Mouse (Mus musculus) forebrain, embryonic 13.5 days (tissue): ENCODE measurements at regions not wholly inside any gene's neighbourhood (a gene's known extent, or its start where the extent isn't known, plus 50 kb on each side); places are given as distances from the start of the nearest gene placed in this dataset.

Experiments used
- ATAC-seq: fragments of 200-750 bp; cut with Nextera tagmentation; 2 replicates; pipeline ENCODE4 v1.8.0; 2017
- H3K27ac ChIP-seq: fragments of 300-500 bp; sonication (generic); 2 replicates; pipeline ENCODE4 v1.5.1; 2015; ENCODE audit warnings: inconsistent platforms, mild to moderate bottlenecking, moderate library complexity
- H3K27me3 ChIP-seq: fragments of 300-500 bp; sonication (generic); 2 replicates; pipeline ENCODE4 v1.6.1; 2015; ENCODE audit warnings: mild to moderate bottlenecking, inconsistent platforms
- H3K36me3 ChIP-seq: fragments of 300-500 bp; sonication (generic); 2 replicates; pipeline ENCODE4 v1.6.1; 2015; ENCODE audit warnings: mild to moderate bottlenecking, inconsistent platforms; ENCODE audit not compliant: poor library complexity, severe bottlenecking
- H3K4me1 ChIP-seq: fragments of 300-500 bp; sonication (generic); 2 replicates; pipeline ENCODE4 v1.6.1; 2015; ENCODE audit warnings: inconsistent platforms
- H3K4me2 ChIP-seq: fragments of 300-500 bp; sonication (generic); 2 replicates; pipeline ENCODE4 v1.6.1; 2015; ENCODE audit warnings: inconsistent platforms, mild to moderate bottlenecking, moderate library complexity
- H3K4me3 ChIP-seq: fragments of 300-500 bp; sonication (generic); 2 replicates; pipeline ENCODE4 v1.5.1; 2015; ENCODE audit warnings: mild to moderate bottlenecking, inconsistent platforms
- H3K9ac ChIP-seq: fragments of 300-500 bp; sonication (generic); 2 replicates; pipeline ENCODE4 v1.6.1; 2015; ENCODE audit warnings: mild to moderate bottlenecking, inconsistent platforms
- H3K9me3 ChIP-seq: fragments of 300-500 bp; sonication (generic); replicated peaks from 2 replicates; pipeline ENCODE4 v1.6.1; 2016; ENCODE audit warnings: inconsistent platforms
- WGBS: fragments of 180-500 bp; shearing (Covaris S2); methylation state at CpG from one replicate; pipeline ENCODE4 v1.1.7; 2015; 5-methylcytosine and 5-hydroxymethylcytosine counted together

GRCm38 (mm10) chr13:97847561-97847960, 87.1 kb upstream of the Gm10260 start:
- WGBS = 93% methylated on average over 6 of the region's 6 CpGs
- H3K9me3 ChIP-seq = 0 out of 2 replicates have a peak, but pooled peaks cover 3% of the 10 kb centered on the region
- H3K27ac ChIP-seq = no peak overlapping the region
- no peak overlapping the region for H3K4me3 ChIP-seq
- H3K27me3 ChIP-seq = no peaks in the 10 kb centered on the region
- no peak overlapping the region for H3K4me2 ChIP-seq
- no peaks in the 10 kb centered on the region for H3K4me1 ChIP-seq
- H3K9ac ChIP-seq = no peak overlapping the region
- ATAC-seq = no peak
- H3K36me3 ChIP-seq = no peaks in the 10 kb centered on the region

GRCm38 (mm10) chr13:97845148-97845547, 84.7 kb upstream of the Gm10260 start:
- 81% methylated on average over 5 of the region's 5 CpGs for WGBS
- no peak for ATAC-seq
- Histone ChIP-seq H3K4me2 (no peak overlapping the region), H3K4me1 (peaks cover 2% of the 10 kb centered on the region; the same call in 1 of the 2 replicates), H3K27me3 (no peaks in the 10 kb centered on the region), H3K4me3 (no peak overlapping the region), H3K36me3 (no peaks in the 10 kb centered on the region), H3K9me3 (0 out of 2 replicates have a peak, but pooled peaks cover 3% of the 10 kb centered on the region), H3K9ac (no peak overlapping the region), H3K27ac (no peak overlapping the region)

- Histone ChIP-seq H3K9me3 (0 out of 2 replicates have a peak, but pooled peaks cover 6% of the 10 kb centered on the region), H3K4me3 (no peak overlapping the region), H3K27me3 (no peaks in the 10 kb centered on the region), H3K9ac (no peak overlapping the region), H3K4me2 (no peak overlapping the region), H3K27ac (no peak overlapping the region), H3K36me3 (no peaks in the 10 kb centered on the region), H3K4me1 (peaks cover 7% of the 10 kb centered on the region; the same call in 1 of the 2 replicates)
- 68% methylated on average over 5 of the region's 5 CpGs for WGBS
- ATAC-seq = no peak
Observed at GRCm38 (mm10) chr13:97842801-97843200, 82.4 kb upstream of the Gm10260 start.

- Histone ChIP-seq H3K36me3 (no peaks in the 10 kb centered on the region), H3K27me3 (no peaks in the 10 kb centered on the region), H3K27ac (no peak overlapping the region), H3K4me2 (no peak overlapping the region), H3K4me3 (no peak overlapping the region), H3K9ac (no peak overlapping the region), H3K4me1 (peaks cover 12% of the 10 kb centered on the region), H3K9me3 (0 out of 2 replicates have a peak, but pooled peaks cover 6% of the 10 kb centered on the region)
- 94% methylated on average over 7 of the region's 7 CpGs for WGBS
- no peak for ATAC-seq
Observed at GRCm38 (mm10) chr13:97841503-97841902, 81.1 kb upstream of the Gm10260 start.

- 0 out of 2 replicates have a peak, but pooled peaks cover 3% of the 10 kb centered on the region for H3K9me3 ChIP-seq
Observed at GRCm38 (mm10) chr13:97839617-97840308, 79.3 kb upstream of the Gm10260 start.

GRCm38 (mm10) chr13:97837443-97838000, 77.1 kb upstream of the Gm10260 start:
- peaks cover 12% of the 10 kb centered on the region for H3K4me1 ChIP-seq
- H3K4me3 ChIP-seq = no peak overlapping the region
- H3K36me3 ChIP-seq = no peaks in the 10 kb centered on the region
- ATAC-seq = no peak
- H3K9me3 ChIP-seq = 0 out of 2 replicates have a peak, but pooled peaks cover 3% of the 10 kb centered on the region
- no peaks in the 10 kb centered on the region for H3K27me3 ChIP-seq
- WGBS = 67% methylated on average over 7 of the region's 7 CpGs
- H3K27ac ChIP-seq = no peak overlapping the region
- no peak overlapping the region for H3K9ac ChIP-seq
- H3K4me2 ChIP-seq = no peak overlapping the region

More at GRCm38 (mm10) chr13:97839617-97840308, 79.3 kb upstream of the Gm10260 start:
- Histone ChIP-seq H3K4me3 (no peak overlapping the region), H3K4me1 (peaks cover 12% of the 10 kb centered on the region), H3K36me3 (no peaks in the 10 kb centered on the region), H3K4me2 (no peak overlapping the region), H3K27ac (no peak overlapping the region), H3K27me3 (no peaks in the 10 kb centered on the region), H3K9ac (no peak overlapping the region)
- ATAC-seq = no peak
- 39% methylated on average over 7 of the region's 7 CpGs for WGBS

- Histone ChIP-seq H3K4me3 (no peak overlapping the region), H3K4me2 (no peak overlapping the region), H3K36me3 (no peaks in the 10 kb centered on the region), H3K27me3 (no peaks in the 10 kb centered on the region), H3K27ac (no peak overlapping the region), H3K9ac (no peak overlapping the region), H3K4me1 (peaks cover 5% of the 10 kb centered on the region), H3K9me3 (no peaks in the 10 kb centered on the region)
- no peak for ATAC-seq
- 89% methylated on average over 1 of the region's 1 CpGs for WGBS
Observed at GRCm38 (mm10) chr13:97832448-97832847, 72.0 kb upstream of the Gm10260 start.

GRCm38 (mm10) chr13:97831839-97832238, 71.4 kb upstream of the Gm10260 start:
- no peak overlapping the region for H3K4me3 ChIP-seq
- H3K36me3 ChIP-seq = no peaks in the 10 kb centered on the region
- no peak overlapping the region for H3K4me2 ChIP-seq
- no peak overlapping the region for H3K27ac ChIP-seq
- no peak for ATAC-seq
- WGBS = 77% methylated on average over 5 of the region's 5 CpGs
- no peaks in the 10 kb centered on the region for H3K27me3 ChIP-seq
- no peak overlapping the region for H3K9ac ChIP-seq
- H3K4me1 ChIP-seq = peaks cover 4% of the 10 kb centered on the region
- H3K9me3 ChIP-seq = no peaks in the 10 kb centered on the region

GRCm38 (mm10) chr13:97829558-97829957, 69.1 kb upstream of the Gm10260 start:
- WGBS = 38% methylated on average over 5 of the region's 5 CpGs
- no peak overlapping the region for H3K4me3 ChIP-seq
- H3K27ac ChIP-seq = no peak overlapping the region
- ATAC-seq = no peak
- no peak overlapping the region for H3K4me2 ChIP-seq
- peaks cover 22% of the 10 kb centered on the region for H3K4me1 ChIP-seq
- H3K9me3 ChIP-seq = no peaks in the 10 kb centered on the region
- H3K27me3 ChIP-seq = no peaks in the 10 kb centered on the region
- H3K9ac ChIP-seq = no peak overlapping the region
- no peaks in the 10 kb centered on the region for H3K36me3 ChIP-seq

GRCm38 (mm10) chr13:97825801-97826576, 65.6 kb upstream of the Gm10260 start:
- Histone ChIP-seq H3K4me1 (peaks cover 42% of the 10 kb centered on the region), H3K27me3 (no peaks in the 10 kb centered on the region), H3K9ac (no peak overlapping the region), H3K27ac (peak overlapping the region; percentile 72), H3K36me3 (no peaks in the 10 kb centered on the region), H3K4me3 (no peak overlapping the region), H3K9me3 (no peaks in the 10 kb centered on the region), H3K4me2 (peak overlapping the region; percentile 25; the same call in 1 of the 2 replicates)
- ATAC-seq = no peak; the same call in 1 of the 2 replicates
- WGBS = 13% methylated on average over 22 of the region's 22 CpGs

GRCm38 (mm10) chr13:97825361-97825760, 64.9 kb upstream of the Gm10260 start:
- Histone ChIP-seq H3K9ac (no peak overlapping the region), H3K27me3 (no peaks in the 10 kb centered on the region), H3K4me3 (no peak overlapping the region), H3K27ac (peak overlapping the region; percentile 72), H3K4me2 (peak overlapping the region; percentile 25; the same call in 1 of the 2 replicates), H3K9me3 (no peaks in the 10 kb centered on the region), H3K36me3 (no peaks in the 10 kb centered on the region), H3K4me1 (peaks cover 42% of the 10 kb centered on the region)
- 15% methylated on average over 3 of the region's 3 CpGs for WGBS
- no peak; the same call in 1 of the 2 replicates for ATAC-seq
